Mouse (Mus musculus) E14TG2a.4 (cell line): ENCODE results near the gene Lamtor5.

ENCODE experiments used
- H3K27me3 ChIP-seq: 2 replicates; pipeline ENCODE4 v1.6.1; 2014; ENCODE audit warnings: low read length, control low read depth; ENCODE audit not compliant: insufficient read depth
- H3K36me3 ChIP-seq: 2 replicates; pipeline ENCODE4 v1.6.1; 2014; ENCODE audit warnings: low read length, control low read depth; ENCODE audit not compliant: insufficient read depth
- H3K4me1 ChIP-seq: replicated peaks from 2 replicates; pipeline ENCODE4 v1.6.1; 2014; ENCODE audit warnings: low read depth, low read length, control low read depth
- H3K4me3 ChIP-seq: replicated peaks from 2 replicates; pipeline ENCODE4 v1.5.1; 2014; ENCODE audit warnings: mild to moderate bottlenecking, low read length
- H3K9me3 ChIP-seq: 2 replicates; pipeline ENCODE4 v1.6.1; 2014; ENCODE audit warnings: low read length, control low read depth
- CTCF ChIP-seq: conservative IDR thresholded peaks from 2 replicates; pipeline ENCODE4 v1.5.1; 2014; ENCODE audit warnings: low read length
- NANOG ChIP-seq: IDR thresholded peaks from 2 replicates; pipeline ENCODE4 v1.6.1; 2014; ENCODE audit warnings: borderline replicate concordance, low read length, mixed read lengths
- POU5F1 ChIP-seq: IDR thresholded peaks from 2 replicates; pipeline ENCODE4 v1.6.1; 2014; ENCODE audit warnings: low read length, borderline replicate concordance

The Lamtor5 gene

GRCm38 (mm10) chr3:107239607-107240006, 39.1 kb upstream of the Lamtor5 start, which contains the start of gene Prok1:
TSS of gene Prok1 (minus strand) at chr3:107239707.
- Histone ChIP-seq H3K4me3 (no peak within 1 kb of the TSS), H3K36me3 (no peaks in the 10 kb centered on the region), H3K4me1 (no peaks in the 10 kb centered on the region), H3K9me3 (no peaks in the 10 kb centered on the region), H3K27me3 (peaks cover 3% of the 10 kb centered on the region)
- no peak for TF ChIP-seq POU5F1
- TF ChIP-seq NANOG: no peak
- no peak for TF ChIP-seq CTCF

- Histone ChIP-seq H3K36me3 (no peaks in the 10 kb centered on the region), H3K4me1 (no peaks in the 10 kb centered on the region), H3K27me3 (peaks cover 3% of the 10 kb centered on the region), H3K4me3 (no peak overlapping the region), H3K9me3 (no peaks in the 10 kb centered on the region)
- no peak for TF ChIP-seq POU5F1
- TF ChIP-seq CTCF: no peak
- no peak for TF ChIP-seq NANOG
Observed at GRCm38 (mm10) chr3:107241389-107242094, 37.1 kb upstream of the Lamtor5 start.

- no peak for TF ChIP-seq POU5F1
- TF ChIP-seq NANOG: no peak
- no peak for TF ChIP-seq CTCF
- H3K36me3 ChIP-seq: no peaks in the 10 kb centered on the region
- H3K4me3 ChIP-seq: no peak overlapping the region
Observed at GRCm38 (mm10) chr3:107246876-107247275, 31.8 kb upstream of the Lamtor5 start.

GRCm38 (mm10) chr3:107249042-107249441, 29.6 kb upstream of the Lamtor5 start:
- no peaks in the 10 kb centered on the region; the same call in 1 of the 2 replicates for H3K27me3 ChIP-seq

More at GRCm38 (mm10) chr3:107246876-107247275, 31.8 kb upstream of the Lamtor5 start:
- Histone ChIP-seq H3K27me3 (no peaks in the 10 kb centered on the region), H3K4me1 (no peaks in the 10 kb centered on the region), H3K9me3 (no peaks in the 10 kb centered on the region)

GRCm38 (mm10) chr3:107250320-107250719, 28.3 kb upstream of the Lamtor5 start:
- Histone ChIP-seq H3K4me1 (no peaks in the 10 kb centered on the region), H3K27me3 (no peaks in the 10 kb centered on the region; the same call in 1 of the 2 replicates), H3K4me3 (no peak overlapping the region), H3K9me3 (no peaks in the 10 kb centered on the region), H3K36me3 (no peaks in the 10 kb centered on the region)
- no peak for TF ChIP-seq NANOG
- TF ChIP-seq POU5F1: no peak
- no peak for TF ChIP-seq CTCF

More at GRCm38 (mm10) chr3:107249042-107249441, 29.6 kb upstream of the Lamtor5 start:
- Histone ChIP-seq H3K4me3 (no peak overlapping the region), H3K36me3 (no peaks in the 10 kb centered on the region), H3K4me1 (no peaks in the 10 kb centered on the region), H3K9me3 (no peaks in the 10 kb centered on the region)
- no peak for TF ChIP-seq NANOG
- TF ChIP-seq CTCF: no peak
- no peak for TF ChIP-seq POU5F1

GRCm38 (mm10) chr3:107252035-107252434, 26.6 kb upstream of the Lamtor5 start:
- Histone ChIP-seq H3K9me3 (no peaks in the 10 kb centered on the region), H3K4me1 (no peaks in the 10 kb centered on the region), H3K4me3 (no peak overlapping the region), H3K27me3 (no peaks in the 10 kb centered on the region; the same call in 1 of the 2 replicates), H3K36me3 (no peaks in the 10 kb centered on the region)
- TF ChIP-seq CTCF (no peak), POU5F1 (no peak)

GRCm38 (mm10) chr3:107253925-107254324, 24.7 kb upstream of the Lamtor5 start:
- Histone ChIP-seq H3K27me3 (no peaks in the 10 kb centered on the region; the same call in 1 of the 2 replicates), H3K4me3 (no peak overlapping the region), H3K9me3 (no peaks in the 10 kb centered on the region), H3K36me3 (no peaks in the 10 kb centered on the region), H3K4me1 (no peaks in the 10 kb centered on the region)
- no peak for TF ChIP-seq CTCF
- TF ChIP-seq POU5F1: no peak
- no peak for TF ChIP-seq NANOG

- Histone ChIP-seq H3K9me3 (no peaks in the 10 kb centered on the region), H3K36me3 (no peaks in the 10 kb centered on the region), H3K4me3 (no peak overlapping the region), H3K4me1 (no peaks in the 10 kb centered on the region), H3K27me3 (no peaks in the 10 kb centered on the region; the same call in 1 of the 2 replicates)
- TF ChIP-seq CTCF: no peak
- TF ChIP-seq NANOG: no peak
- TF ChIP-seq POU5F1: no peak
Observed at GRCm38 (mm10) chr3:107255992-107256391, 22.7 kb upstream of the Lamtor5 start.

- Histone ChIP-seq H3K4me3 (no peak overlapping the region), H3K4me1 (no peaks in the 10 kb centered on the region), H3K9me3 (no peaks in the 10 kb centered on the region), H3K36me3 (no peaks in the 10 kb centered on the region), H3K27me3 (no peaks in the 10 kb centered on the region; the same call in 1 of the 2 replicates)
- TF ChIP-seq POU5F1: no peak
- no peak for TF ChIP-seq NANOG
- no peak for TF ChIP-seq CTCF
Observed at GRCm38 (mm10) chr3:107256724-107257123, 21.9 kb upstream of the Lamtor5 start.
